Mouse (Mus musculus) MEL (cell line): Measurements from ENCODE around the gene Ikzf3.

ENCODE experiments used
- MXI1 ChIP-seq: IDR thresholded peaks from 2 replicates; pipeline ENCODE4 v1.6.1; 2011; ENCODE audit warnings: mild to moderate bottlenecking, low read depth, low read length, improper control_type of control experiment
- POLR2AphosphoS5 ChIP-seq: IDR thresholded peaks from 2 replicates; pipeline ENCODE4 v1.6.1; 2012; ENCODE audit warnings: low read depth, borderline replicate concordance, mild to moderate bottlenecking, inconsistent platforms, low read length, moderate library complexity, mixed read lengths

DNA sequence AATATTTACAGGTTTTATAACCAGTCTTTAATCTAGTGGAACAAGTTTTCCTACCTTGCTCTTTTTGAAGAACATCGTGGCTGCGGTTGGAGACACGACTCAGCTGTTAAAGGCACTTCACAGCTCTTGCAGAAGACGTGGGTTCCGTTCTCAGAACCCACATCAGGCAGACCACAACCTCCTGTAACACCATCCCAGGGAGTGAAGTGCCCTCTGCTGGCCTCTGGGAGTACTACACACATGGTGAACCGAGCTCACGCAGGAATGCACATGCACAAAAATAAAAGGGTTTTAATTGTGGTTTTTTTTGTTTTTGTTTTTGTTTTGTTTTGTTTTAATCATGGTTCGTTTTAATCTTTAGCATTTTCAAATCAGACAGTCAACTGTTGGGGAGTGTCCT lies 22.5 kb upstream of the Ikzf3 start:
- TF ChIP-seq MXI1 (no peak), POLR2AphosphoS5 (no peak)
